Mouse (Mus musculus): ENCODE results near the gene Sema4b. TPM values are rescaled to one million over a fixed set of nuclear protein-coding genes. Genes with fewer than 3 reads are reported as not detected.

The Sema4b gene
- polyA plus RNA-seq, 1 experiment from 2014 or later: 15.9 TPM

DNA sequence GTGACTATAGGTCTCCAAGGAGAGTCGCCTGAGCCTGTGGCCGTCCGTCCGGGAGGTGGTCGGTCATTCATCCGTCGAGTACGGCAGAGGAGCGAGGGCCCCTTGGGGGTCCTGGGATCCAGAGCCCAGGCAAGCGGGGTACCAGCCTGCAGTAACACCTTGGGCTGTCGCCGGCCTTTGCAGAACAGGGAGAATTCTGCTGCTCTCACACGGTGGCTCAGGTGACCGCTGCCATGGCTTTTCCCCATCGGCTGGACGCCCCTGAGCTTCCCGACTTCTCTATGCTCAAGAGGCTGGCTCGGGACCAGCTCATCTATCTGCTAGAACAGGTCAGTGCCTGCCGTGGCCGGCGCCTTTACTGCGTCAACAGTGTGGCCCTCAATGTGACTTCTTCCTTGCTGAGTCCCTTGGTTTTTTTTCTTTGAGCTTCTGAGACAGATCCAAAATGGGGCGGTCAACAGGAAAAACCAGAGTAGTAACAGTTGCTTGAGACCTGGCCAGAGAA is 83.2 kb downstream of the Sema4b start:
- peak overlapping the region; percentile 93 for H3K4me3 ChIP-seq
- H3K9me3 ChIP-seq: peaks cover 14% of the 10 kb centered on the region
- under 1% methylated on average over 23 of the region's 23 CpGs for WGBS
- peaks cover 27% of the 10 kb centered on the region for H3K4me1 ChIP-seq
- H3K27me3 ChIP-seq (ENCODE audit: poor library complexity, severe bottlenecking): no peaks in the 10 kb centered on the region
- peaks cover 57% of the 10 kb centered on the region for H3K36me3 ChIP-seq (replicated peaks)
- peak overlapping the region; percentile 86 for H3K27ac ChIP-seq
- DNase-seq (ENCODE audit: extremely low spot score, low spot score): no peak

DNA sequence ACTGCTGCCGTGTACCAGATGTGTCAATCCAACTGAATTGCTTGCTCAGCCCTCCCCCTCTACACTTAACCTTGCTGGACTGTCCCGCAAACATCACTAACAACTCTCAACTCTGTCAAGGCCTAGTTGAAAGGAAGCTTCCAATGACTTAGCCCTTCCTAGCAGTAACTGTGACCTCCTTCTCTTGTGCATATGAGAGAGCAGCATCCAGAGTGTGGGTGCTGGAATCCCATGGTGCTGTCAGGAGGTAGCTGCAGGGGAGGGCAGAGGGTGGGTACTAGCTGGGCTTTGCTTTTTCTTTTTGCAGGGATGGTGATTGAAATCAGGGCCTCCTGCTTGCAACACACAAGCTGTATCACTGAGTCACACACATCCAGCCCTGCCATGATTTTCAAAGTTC is 86.8 kb downstream of the Sema4b start:
- H3K4me1 ChIP-seq: peaks cover 24% of the 10 kb centered on the region
- peaks cover 20% of the 10 kb centered on the region for H3K9me3 ChIP-seq
- H3K27me3 ChIP-seq (ENCODE audit: poor library complexity, severe bottlenecking): no peaks in the 10 kb centered on the region
- no peak overlapping the region for H3K27ac ChIP-seq
- H3K36me3 ChIP-seq (replicated peaks): peaks cover 64% of the 10 kb centered on the region
- 85% methylated on average over 2 of the region's 2 CpGs for WGBS
- H3K4me3 ChIP-seq: no peak overlapping the region
- DNase-seq (ENCODE audit: extremely low spot score, low spot score): no peak

Other genes starting within 250 kb of the Sema4b start
- 33.3 and 33.4 TPM in 2 replicates for gene Zfp710, start 162.0 kb upstream of the Sema4b start, polyA plus RNA-seq (2016; fragmentation: Nextera tagmentation; extraction: Ambion mirVana)
- gene Idh2, start 71.4 kb upstream of the Sema4b start, polyA plus RNA-seq (2016; fragmentation: Nextera tagmentation; extraction: Ambion mirVana): 462 and 476 TPM in 2 replicates
- 69.0 and 70.2 TPM in 2 replicates for gene Cib1, start 46.0 kb downstream of the Sema4b start, polyA plus RNA-seq (2016; fragmentation: Nextera tagmentation; extraction: Ambion mirVana)
- gene Gdpgp1, start 46.0 kb downstream of the Sema4b start, polyA plus RNA-seq (2016; fragmentation: Nextera tagmentation; extraction: Ambion mirVana): 6.3 and 6.7 TPM in 2 replicates
- 0.84 and 0.99 TPM in 2 replicates for gene Ttll13, start 59.5 kb downstream of the Sema4b start, polyA plus RNA-seq (2016; fragmentation: Nextera tagmentation; extraction: Ambion mirVana)
- gene Ngrn, start 74.4 kb downstream of the Sema4b start, polyA plus RNA-seq (2016; fragmentation: Nextera tagmentation; extraction: Ambion mirVana): 43.0 and 44.9 TPM in 2 replicates
- gene Vps33b, start 82.8 kb downstream of the Sema4b start, polyA plus RNA-seq (2016; fragmentation: Nextera tagmentation; extraction: Ambion mirVana): 17.3 and 18.5 TPM in 2 replicates
- gene Prc1, start 107.6 kb downstream of the Sema4b start, polyA plus RNA-seq (2016; fragmentation: Nextera tagmentation; extraction: Ambion mirVana): 242 and 249 TPM in 2 replicates
- 12.3 and 14.1 TPM in 2 replicates for gene Rccd1, start 137.6 kb downstream of the Sema4b start, polyA plus RNA-seq (2016; fragmentation: Nextera tagmentation; extraction: Ambion mirVana)
- 42.0 and 44.0 TPM in 2 replicates for gene Unc45a, start 154.2 kb downstream of the Sema4b start, polyA plus RNA-seq (2016; fragmentation: Nextera tagmentation; extraction: Ambion mirVana)
- 25.2 and 27.9 TPM in 2 replicates for gene Hddc3, start 156.3 kb downstream of the Sema4b start, polyA plus RNA-seq (2016; fragmentation: Nextera tagmentation; extraction: Ambion mirVana)
- gene Man2a2, start 184.5 kb downstream of the Sema4b start, polyA plus RNA-seq (2016; fragmentation: Nextera tagmentation; extraction: Ambion mirVana): 17.0 and 17.8 TPM in 2 replicates
- 7.2 and 9.2 TPM in 2 replicates for gene Fes, start 201.1 kb downstream of the Sema4b start, polyA plus RNA-seq (2016; fragmentation: Nextera tagmentation; extraction: Ambion mirVana)
- 3.3 and 3.9 TPM in 2 replicates for gene Furin, start 218.6 kb downstream of the Sema4b start, polyA plus RNA-seq (2016; fragmentation: Nextera tagmentation; extraction: Ambion mirVana)

Measured in forebrain, embryonic 10.5 days (tissue).